Mouse (Mus musculus) natural killer cell, adult 2 months (primary cell): ENCODE measurements around the gene Kremen2.

Source experiments
- DNase-seq, 2 experiments: peaks; one replicate each; pipeline ENCODE4 v3.0.0; 2022; ENCODE audit warnings: low spot score in 2 of 2

Kremen2 gene

DNA sequence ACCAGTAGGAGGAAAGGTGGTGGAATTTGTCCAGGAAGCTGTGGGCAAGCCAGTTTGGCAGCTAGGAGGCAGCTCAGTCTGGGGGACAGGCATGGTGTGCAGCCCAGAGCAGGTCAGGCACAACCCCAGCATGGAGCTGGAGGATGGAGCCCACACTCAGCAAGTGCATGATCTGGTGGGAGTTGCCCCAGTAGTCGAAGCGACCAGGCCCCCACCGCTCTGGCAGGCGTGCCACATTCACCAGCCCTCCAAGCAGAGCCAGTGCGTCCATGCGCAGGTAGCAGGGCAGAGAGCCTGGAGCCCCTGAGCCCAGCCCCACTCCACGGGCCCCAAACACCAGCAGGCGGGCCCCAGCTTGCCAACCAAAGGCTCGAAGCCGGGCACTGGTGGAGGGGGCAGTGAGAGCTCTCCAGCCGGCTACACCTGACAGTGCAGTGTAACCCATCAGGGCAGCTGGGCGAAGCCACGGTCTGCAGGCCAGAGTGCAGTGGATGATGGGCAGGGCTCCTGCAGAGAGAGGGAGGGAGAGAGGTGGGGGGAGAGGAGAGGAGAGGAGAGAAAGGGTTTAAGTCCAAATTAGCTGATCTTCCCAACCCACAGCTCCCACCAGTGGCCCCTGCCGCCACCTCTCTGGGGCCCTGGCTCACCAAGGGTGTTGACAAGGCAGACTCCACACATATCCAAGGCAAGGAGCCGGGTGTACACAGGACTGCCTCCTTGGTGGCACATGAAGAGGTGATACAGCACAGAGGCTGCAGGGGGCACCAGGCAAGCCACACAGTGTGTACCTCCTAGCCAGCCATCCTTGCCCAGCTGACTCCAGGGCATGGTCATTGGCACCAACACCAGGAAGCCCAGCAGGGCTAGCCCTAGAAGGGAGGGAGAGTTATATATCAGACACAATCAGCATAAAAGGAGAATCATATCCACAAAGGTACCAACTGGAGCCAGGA is 7.9 kb downstream of the Kremen2 start:
- DNase-seq = no peak

DNA sequence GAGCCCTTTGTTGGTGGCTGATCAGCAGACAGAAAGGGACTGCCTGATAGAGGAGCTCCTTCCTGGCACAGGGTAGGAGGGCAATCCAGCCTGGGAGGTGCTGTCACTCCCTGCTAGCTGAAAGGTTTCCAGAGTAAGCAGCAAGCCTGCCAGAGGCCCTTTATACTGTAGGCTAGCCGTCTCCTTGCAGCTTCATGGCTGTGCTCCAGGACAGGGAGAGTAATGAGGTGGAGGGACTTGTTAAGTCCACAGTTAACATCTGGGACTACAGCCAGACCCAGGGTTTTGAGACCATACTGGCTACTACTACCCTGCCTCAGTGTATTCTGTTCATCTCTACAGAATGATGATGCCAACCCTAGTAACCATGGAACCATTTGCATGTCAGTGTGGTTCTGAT is 11.3 kb downstream of the Kremen2 start:
- DNase-seq = no peak

DNA sequence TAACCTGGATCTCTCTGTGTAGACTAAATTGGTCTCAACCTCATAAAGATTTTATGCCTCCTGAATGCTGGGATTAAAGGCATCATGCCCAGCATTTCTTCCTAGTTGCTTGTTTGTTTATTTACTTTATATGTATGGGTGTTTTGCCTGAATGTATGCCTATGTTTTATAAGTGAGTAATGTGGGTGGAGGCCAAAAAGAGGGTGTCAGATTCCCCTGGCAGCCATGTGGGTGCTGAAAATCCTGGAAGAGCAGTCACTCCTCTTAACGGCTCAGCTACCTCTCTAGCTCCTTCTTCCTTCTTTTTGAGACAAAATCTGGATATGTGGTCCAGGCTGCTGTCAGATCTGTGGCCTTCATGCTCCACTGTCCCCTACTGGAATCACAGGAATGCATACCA is 15.2 kb downstream of the Kremen2 start:
- no peak for DNase-seq

DNA sequence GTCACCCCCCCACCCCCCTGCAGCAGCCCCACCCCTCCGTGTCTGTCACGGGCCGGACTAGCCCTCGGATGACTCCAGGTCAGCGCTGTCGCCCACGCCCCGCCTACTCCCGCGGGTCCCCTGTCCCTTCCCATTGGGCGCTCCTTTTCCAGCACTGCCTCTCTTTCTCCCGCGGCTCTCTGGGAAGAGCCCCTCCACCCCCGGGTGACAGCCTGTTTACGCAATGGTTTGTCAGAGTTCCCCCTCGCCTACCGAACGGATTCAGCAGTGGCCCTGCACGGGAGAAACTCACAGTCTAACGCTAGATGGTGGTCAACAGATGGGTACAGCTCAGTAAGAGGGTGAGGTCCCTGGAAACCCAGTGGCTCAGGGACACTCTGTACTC is 18.9 kb downstream of the Kremen2 start:
- peak; percentile 53 to 56 for DNase-seq

GRCm38 (mm10) chr17:23725999-23726757 is 19.5 kb downstream of the Kremen2 start, which contains the start of gene Pkmyt1:
TSS of gene Pkmyt1 (plus strand) at chr17:23726336.
- peak; percentile 92 to 93 for DNase-seq

- DNase-seq = no peak
These were observed 20.2 kb downstream of the Kremen2 start for GRCm38 (mm10) chr17:23725477-23725876.

- DNase-seq = no peak
These were observed 23.1 kb downstream of the Kremen2 start, which contains the start of gene 1520401A03Rik for GRCm38 (mm10) chr17:23722376-23723125. TSS of gene 1520401A03Rik (minus strand) at chr17:23722783.

DNA sequence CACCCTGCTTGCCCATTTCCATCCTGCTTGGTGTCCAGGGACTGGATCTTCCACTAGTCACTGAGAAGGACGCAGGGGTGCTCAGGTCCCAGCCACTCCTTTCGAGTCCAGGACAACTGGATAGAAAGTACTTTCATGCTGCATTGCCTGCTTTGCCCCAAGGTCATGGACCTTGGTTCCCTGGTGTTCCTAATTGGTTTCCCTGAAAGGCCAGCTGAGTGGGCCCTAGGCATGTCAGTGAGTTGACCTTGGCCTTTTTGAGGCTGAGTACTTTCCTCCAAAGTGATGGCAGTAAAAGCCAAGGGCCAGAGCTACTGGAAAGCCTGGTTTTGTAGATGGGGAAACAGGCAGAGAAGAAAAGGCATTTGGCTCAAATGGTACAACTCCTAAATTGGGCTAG is 23.7 kb downstream of the Kremen2 start:
- DNase-seq = no peak

DNA sequence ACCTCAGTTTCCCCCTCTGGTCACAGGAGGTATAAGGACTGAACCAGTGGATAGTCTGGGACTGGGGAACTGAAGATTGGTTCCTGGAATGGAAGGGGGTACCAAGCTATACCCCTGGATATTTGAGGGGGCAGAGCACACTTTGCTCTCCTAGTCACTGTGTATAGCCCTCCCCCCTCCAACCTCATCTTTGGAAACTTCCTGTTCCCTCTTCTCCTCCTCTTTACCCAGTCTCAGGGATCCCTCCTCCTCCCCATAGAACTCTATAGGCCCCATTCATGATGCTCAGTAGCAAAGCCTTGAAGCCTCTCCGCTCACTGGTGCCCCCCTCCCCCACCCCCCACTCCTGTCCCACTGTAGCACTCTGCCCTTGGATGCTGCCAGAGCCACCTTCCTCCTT is 26.2 kb downstream of the Kremen2 start:
- DNase-seq = no peak

DNA sequence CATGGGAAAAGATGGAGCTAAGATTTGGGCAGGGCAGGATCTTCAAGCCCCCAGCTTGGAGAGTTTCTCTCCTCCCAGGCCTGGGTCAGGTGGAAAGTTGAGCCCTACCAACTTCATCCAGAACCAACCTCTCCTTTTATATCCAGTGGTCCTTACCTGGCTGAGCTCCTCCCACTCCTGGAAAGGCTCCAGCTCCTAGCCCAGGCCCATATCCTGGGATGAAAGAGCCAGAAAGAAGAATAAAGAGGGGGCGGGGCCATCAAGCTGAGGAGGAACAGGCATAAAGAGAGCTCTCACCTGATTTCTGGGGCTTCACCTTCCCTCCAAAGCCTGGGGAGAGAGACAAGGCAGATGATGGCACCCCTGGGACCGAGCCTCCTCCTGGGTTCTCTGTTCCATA is 28.6 kb downstream of the Kremen2 start:
- no peak for DNase-seq

GRCm38 (mm10) chr17:23706212-23706611 is 39.4 kb downstream of the Kremen2 start:
- peak; percentile 61 to 73 for DNase-seq

GRCm38 (mm10) chr17:23705525-23706104 is 40.0 kb downstream of the Kremen2 start:
- DNase-seq = no peak

GRCm38 (mm10) chr17:23704741-23705140 is 40.9 kb downstream of the Kremen2 start:
- DNase-seq = no peak

DNA sequence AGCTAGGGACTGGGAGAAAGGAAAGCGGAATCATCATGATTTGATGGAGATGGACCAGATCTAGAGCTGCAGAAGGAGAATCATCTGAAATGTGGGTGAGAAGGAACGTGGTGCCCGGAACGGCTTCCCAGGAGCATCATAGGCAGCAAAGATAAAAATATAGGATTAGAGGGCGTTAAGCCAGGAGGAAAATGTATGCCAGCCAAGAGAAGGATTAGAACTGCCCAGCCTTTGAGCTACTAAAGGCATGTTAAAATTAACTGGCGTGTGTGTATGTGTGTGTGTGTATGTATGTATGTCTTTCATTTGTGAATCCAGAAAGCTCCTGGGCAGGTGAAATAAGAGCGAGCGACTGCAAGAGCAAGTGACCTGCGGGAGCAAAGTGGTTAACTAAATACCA is 42.3 kb downstream of the Kremen2 start:
- DNase-seq = no peak

DNA sequence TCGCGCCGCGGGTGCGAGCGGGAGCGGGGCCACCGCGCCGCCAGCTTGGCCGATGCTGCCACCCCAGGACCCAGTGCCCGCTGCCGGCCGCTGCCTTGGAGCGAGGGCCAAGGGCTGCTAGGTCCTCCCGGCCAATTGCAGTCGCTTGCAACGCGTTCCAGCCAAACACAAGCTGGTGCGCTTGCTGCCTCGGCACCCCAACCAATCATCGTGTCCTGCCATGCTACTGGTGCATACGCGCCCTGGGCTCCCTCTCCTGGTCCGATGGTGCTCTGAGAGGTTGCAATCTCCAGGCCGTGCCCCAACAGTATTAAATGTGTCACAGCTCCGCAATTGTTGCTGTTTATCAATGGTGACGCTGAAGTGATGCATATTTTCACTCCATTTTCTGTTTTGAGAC is 45.6 kb downstream of the Kremen2 start:
- peak; percentile 78 to 85 for DNase-seq

DNA sequence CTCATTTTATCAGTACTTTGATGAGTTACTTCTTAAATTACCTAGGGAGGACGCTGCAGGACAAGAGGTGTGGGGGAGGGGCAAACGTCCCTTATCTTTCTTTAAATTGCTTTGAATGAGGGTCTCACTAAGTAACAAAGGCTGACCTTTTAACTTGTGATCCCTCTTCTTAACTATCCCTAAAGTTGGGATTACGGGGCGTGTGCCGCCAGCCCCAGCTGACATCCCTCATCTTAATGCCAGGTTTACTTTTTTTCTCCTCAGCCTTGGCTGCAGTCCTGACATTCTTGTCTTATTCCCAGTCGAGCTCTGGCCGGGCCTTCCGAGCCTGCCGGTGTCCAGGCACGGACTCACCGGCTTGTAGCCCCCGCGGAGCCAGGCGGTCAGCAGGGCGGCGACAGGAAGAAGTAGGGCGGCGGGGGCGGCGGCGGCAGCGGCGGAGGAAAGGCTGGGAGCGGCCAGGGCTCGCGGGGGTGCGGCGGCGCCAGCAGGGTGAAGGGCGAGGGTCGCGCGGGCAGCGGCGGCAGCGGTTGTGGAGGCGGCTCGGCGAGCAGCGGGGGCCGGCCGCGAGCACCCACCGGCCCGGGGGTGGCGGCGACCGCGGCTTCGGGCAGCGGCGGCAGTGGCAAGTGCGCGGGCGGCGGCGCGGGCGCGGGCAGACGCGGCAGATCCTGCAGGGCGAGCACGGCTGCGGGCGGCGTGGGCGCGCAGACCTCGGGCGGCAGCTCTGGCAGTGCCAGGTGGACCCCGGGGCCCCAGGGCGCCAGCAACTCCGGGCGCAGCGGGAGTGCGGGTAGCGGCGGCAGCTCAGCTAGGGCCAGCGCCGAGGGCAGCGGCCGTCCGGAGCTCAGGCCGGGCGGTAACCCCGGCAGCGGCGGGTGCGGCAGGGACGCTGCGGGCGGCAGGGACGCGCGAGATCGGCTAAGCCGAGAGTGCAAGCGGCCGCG is 46.2 kb downstream of the Kremen2 start:
- no peak for DNase-seq

DNA sequence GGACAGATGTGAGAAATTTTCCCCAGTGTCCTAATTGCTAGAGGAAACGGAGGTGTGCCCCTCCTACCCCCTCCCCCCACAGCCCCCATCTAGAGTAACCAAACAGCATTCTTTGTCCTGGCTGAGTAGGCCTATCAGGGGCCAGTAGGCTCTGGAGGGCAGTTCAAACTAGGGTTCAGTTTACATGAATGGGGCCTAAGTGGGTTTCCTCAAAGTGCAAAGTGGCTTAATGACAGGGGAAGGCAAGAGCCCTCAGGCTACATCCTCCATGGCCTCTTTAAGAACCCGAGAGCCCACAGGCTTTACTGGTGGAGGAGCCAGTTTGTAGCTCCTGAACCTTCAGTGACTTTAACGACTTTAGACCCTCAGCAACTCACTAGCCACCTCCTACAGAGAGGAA is 49.8 kb downstream of the Kremen2 start:
- DNase-seq = no peak

- DNase-seq = no peak
These were observed 51.1 kb downstream of the Kremen2 start for GRCm38 (mm10) chr17:23694491-23694890.
